Mouse (Mus musculus): ENCODE results near the gene Dlat.

The Dlat gene

DNA sequence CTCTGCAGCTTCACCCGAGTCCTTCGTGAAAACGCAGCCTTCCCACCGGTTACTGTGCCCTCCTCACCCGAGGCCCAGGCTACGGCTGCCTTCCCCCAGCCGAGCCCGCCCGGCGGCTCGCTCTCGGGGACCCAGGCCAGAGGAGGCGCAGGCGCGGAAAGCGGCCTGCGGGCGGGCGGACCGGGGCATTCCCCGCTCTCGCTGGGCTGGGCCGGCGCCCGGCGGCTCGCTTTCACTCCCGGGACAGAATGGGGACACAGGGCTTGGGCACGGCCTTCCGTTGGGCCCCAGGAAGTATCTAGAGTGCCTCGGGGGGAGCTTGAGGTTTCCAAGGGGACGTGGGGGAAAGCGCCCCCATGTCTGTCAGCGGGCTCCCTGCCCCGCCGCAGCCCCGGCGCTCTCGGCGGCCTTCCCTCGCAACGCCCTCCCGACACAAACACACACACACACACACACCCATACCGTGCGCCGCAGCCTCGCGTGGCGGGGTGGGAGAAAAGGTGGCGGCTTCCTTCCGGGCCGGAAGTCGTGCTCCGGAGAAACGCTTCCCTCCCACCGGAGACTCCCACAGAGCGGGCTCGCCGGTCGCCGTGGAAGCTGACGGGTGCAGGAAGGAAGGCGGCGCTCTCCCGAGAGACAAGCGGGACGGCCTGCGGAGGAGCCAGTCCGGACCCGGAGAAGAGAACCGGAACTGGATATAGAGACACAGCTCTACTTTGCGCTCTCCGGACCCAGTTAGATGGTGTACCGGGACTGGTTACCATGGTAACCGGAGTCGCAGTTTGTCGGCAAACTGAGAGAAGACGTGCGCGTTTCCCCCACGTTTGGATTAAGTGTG, 42.6 kb downstream of the Dlat start, which contains the start of the genes Pih1d2 and Nkapd1:
Pih1d2 (plus strand) TSS at position 556 of the 838 bp plus-strand sequence.
Nkapd1 (minus strand) TSS at position 699 of the 838 bp plus-strand sequence.
- ChIA-PET POLR2A (interaction anchor here (0.6 to 2.8 kb wide), 34 partner anchors 9 to 1487 kb away, joined by 3 to 26 read pairs (median 4); partner anchors contain the start of genes Sdhd (in 4 of the 4), Timm8b (in 4 of the 4), Dlat (in 2 of the 4) and Dixdc1 (in 1 of the 4)), CTCF (interaction anchor here in 2 of 4 experiments (0.5 to 1.0 kb wide), 4 partner anchors 30 to 306 kb away, joined by 3 to 5 read pairs (median 4); partner anchors contain the start of gene Pts (in 1 of the 2))

DNA sequence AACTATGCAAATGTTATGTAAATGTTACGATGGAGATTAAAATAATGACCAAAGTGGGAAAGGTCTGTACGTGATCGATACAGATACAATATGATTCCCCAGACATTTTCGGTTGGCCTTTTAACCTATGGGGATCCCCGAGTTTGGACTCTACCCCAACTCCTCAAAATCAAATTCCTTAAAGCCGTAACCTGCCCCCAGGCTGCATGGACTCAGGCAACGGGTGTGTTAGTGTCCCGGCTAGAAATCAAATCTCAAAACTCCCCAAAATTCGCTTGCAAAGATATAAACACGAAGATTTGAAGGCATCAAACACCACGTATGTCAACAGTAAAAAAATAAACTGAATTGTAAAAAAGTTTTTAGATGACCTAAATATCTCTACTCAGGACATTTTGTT, 43.4 kb downstream of the Dlat start:
- CTCF ChIA-PET: interaction anchor here in 1 of 4 experiments (1.0 kb wide), 1 partner anchor 31 kb away, joined by 3 read pairs; no protein-coding TSS in a partner anchor
- POLR2A ChIA-PET: interaction anchor here in 2 of 4 experiments (0.7 to 2.8 kb wide), 13 partner anchors 8 to 123 kb away, joined by 3 to 26 read pairs (median 5); partner anchors contain the start of genes Dlat (in 2 of the 2), Sdhd (in 2 of the 2), Timm8b (in 2 of the 2) and Dixdc1 (in 1 of the 2)

DNA sequence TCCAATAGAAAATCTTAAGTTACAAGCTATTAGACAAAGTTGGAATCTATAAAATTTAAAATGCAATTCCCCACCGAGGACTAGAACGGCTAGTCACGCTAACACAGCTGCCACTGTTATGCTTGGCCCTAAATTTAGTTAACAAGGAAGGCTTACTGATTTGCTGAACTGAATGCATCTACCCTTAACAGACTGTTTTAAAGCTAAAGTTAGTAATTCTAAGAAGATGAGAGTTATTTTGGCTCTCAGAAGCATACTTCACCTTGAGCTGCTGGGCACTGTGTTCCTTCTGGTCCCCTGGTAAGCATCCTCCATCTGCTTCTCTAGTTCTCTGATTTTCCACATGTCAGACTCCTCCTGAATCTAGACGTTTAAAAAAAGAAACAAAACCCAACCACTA, 47.5 kb downstream of the Dlat start:
- CTCF ChIA-PET: no interaction called here

DNA sequence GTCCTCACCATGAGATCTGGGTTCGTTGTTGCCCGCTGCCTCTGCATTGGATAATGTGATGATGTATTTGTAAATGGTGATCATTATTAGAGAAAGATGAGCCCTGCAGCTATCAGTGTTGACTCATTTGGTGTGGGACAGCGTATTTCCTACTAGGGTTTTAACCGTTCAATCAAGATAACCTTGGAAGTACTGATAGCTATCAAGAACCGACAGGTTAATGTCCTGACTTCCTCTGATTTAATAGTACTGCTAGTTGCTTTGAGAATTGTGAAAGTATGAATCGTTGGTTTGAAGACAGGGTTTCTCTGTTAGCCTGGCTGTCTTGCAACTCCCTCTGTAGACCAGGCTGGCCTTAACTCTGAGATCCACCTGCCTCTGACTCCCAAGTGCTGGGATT, 55.2 kb downstream of the Dlat start:
- ChIA-PET CTCF (interaction anchor here in 2 of 4 experiments (0.6 to 1.7 kb wide), 4 partner anchors 11 to 123 kb away, joined by 3 to 11 read pairs (median 6); partner anchors contain the start of gene Pts (in 1 of the 2)), POLR2A (interaction anchor here in 3 of 4 experiments (0.7 to 4.0 kb wide), 35 partner anchors 9 to 499 kb away, joined by 3 to 26 read pairs (median 4); partner anchors contain the start of genes Nkapd1 (in 3 of the 3), Pih1d2 (in 3 of the 3), Pts (in 3 of the 3) and Dlat (in 2 of the 3))

More for the DNA sequence above, 47.5 kb downstream of the Dlat start:
- POLR2A ChIA-PET: interaction anchor here in 2 of 4 experiments (1.0 to 2.6 kb wide), 3 partner anchors 8 to 10 kb away, joined by 3 to 14 read pairs (median 6); partner anchors contain the start of genes Sdhd (in 2 of the 2) and Timm8b (in 2 of the 2)

DNA sequence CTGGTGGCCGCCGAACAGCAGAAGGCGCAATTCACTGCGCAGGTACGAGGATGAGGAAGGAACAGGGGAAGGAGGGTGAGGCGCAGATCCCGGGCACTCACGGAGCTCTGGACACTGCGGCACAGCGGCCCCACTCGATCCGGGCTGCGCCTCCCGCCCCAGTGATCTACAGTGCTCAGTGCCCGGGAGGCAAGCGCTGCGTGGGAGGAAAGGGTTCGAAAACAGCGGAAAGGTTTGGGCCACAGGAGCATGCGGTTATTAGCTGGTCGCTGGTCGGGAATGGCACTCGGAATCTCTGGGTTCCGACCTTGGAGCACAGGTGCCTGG, 55.6 kb downstream of the Dlat start:
- ChIA-PET POLR2A (interaction anchor here (0.5 to 4.0 kb wide), 53 partner anchors 8 to 961 kb away, joined by 3 to 26 read pairs (median 3); partner anchors contain the start of genes Nkapd1 (in 4 of the 4), Pih1d2 (in 4 of the 4), Pts (in 3 of the 4) and Dlat (in 2 of the 4)), CTCF (interaction anchor here (0.6 to 1.7 kb wide), 7 partner anchors 11 to 123 kb away, joined by 3 to 11 read pairs (median 4); partner anchors contain the start of gene Pts (in 2 of the 4))

DNA sequence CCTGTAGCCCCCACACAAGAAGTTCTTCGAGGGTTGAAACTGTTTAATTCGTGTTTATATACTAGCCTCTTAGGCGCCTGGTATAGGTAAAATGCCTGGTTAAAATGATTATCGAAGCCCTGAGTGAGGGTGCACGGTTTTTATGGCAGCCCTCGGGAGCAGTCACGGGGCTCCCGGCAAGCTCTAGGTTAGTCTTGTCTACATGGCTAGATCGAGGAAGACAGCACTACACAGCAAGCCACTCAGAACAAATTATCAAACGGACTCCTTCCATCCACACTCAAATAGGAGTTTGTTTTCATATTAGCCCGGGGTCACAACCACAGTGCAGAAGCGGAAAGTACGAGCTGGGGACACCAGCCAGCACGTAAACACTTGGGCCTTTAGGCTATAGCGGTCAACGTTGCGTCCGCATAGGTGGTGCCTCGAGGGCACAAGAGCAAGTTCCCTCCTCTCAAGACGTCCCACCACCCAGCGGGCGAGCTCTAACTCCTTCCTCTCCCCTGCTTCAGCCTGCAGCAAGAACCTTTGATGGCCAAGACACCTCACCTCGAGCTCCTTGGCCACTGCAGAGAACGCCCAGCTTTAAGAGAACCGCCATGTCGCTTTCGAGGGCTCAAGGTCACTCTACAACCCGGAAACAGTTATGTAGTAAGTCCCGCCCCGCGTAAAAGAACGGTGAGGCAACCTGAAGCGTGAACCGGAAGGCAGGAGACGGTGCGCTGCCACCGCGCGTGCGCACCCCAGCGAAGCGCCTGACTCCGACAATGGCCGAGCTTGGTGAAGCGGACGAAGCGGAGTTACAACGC, 56.2 kb downstream of the Dlat start, which contains the start of the genes Sdhd and Timm8b:
Sdhd (minus strand) TSS at position 624 of the 809 bp plus-strand sequence.
Timm8b (plus strand) TSS at position 722 of the 809 bp plus-strand sequence.
- ChIA-PET CTCF (interaction anchor here in 3 of 4 experiments (0.6 to 1.7 kb wide), 5 partner anchors 11 to 124 kb away, joined by 3 to 11 read pairs (median 4); partner anchors contain the start of gene Pts (in 2 of the 3)), POLR2A (interaction anchor here (0.5 to 4.0 kb wide), 59 partner anchors 8 to 961 kb away, joined by 3 to 26 read pairs (median 3); partner anchors contain the start of genes Nkapd1 (in 4 of the 4), Pih1d2 (in 4 of the 4), Pts (in 3 of the 4) and Dlat (in 2 of the 4))

DNA sequence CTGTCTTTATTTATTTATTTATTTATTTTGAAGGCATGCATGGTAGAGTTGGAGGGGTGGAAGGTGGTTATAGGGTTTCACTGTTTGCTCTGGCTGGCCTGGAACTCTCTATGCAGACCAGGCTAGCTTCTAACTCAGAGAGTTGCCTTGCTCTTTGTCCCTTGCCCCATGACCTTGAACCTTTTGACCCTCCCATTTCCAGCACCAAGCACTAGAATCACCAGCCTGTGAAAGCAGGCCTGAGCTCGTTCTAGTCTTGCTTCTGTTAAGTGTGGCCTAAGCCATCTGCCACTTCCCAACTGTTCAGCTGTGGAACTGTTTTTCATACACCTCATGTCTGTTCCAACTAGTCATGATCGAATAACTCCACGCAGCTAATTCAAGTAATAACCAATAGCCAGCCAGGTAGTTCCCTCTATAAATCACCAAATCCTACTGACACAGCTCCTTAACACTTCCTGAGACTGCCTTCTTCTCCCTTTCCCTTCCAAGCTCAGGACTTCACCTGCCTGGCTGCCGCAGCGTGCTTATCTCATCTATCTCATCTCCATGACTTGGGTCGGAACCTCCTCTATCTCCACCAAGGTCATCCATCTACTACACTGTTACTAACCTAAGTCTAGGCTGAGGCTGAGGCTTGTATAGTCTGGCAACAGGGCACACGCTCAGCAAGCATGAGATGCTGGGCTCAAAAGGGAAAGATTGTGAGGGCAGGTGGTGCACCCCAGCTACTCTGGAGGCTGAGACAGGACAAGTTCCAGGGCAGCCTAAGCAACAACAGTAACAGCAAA, 57.3 kb downstream of the Dlat start:
- CTCF ChIA-PET: interaction anchor here in 2 of 4 experiments (1.1 to 1.2 kb wide), 2 partner anchors 23 to 74 kb away, joined by 3 read pairs; partner anchors contain the start of gene Pts (in 1 of the 2)
- POLR2A ChIA-PET: interaction anchor here in 3 of 4 experiments (0.8 to 4.0 kb wide), 21 partner anchors 8 to 166 kb away, joined by 3 to 20 read pairs (median 4); partner anchors contain the start of genes Pts (in 3 of the 3), Nkapd1 (in 2 of the 3), Pih1d2 (in 2 of the 3) and Bco2 (in 1 of the 3)

DNA sequence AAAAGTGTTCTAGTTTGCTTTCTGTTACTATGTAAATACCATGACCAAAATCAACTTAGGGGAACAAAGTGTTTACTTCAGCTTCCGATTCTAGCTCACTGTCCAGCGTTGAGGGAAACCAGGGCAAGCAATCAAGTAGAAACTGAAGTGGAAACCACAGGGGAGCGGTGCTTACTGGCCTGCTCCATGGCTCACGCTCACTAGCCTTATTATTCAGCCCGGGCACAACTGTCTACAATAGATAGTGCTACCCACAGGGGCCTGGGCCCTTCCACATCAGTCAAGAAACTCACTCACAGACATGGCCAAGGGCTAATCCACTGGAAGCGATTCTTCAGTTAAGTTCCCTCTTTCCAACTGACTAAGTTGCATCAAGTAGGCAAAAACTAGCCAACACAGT, 58.0 kb downstream of the Dlat start:
- ChIA-PET CTCF (interaction anchor here in 2 of 4 experiments (1.1 to 1.2 kb wide), 2 partner anchors 22 to 73 kb away, joined by 3 read pairs; partner anchors contain the start of gene Pts (in 1 of the 2)), POLR2A (interaction anchor here in 2 of 4 experiments (0.7 to 4.0 kb wide), 15 partner anchors 8 to 166 kb away, joined by 3 to 20 read pairs (median 4); partner anchors contain the start of genes Nkapd1 (in 2 of the 2), Pih1d2 (in 2 of the 2), Bco2 (in 1 of the 2) and Dlat (in 1 of the 2))

DNA sequence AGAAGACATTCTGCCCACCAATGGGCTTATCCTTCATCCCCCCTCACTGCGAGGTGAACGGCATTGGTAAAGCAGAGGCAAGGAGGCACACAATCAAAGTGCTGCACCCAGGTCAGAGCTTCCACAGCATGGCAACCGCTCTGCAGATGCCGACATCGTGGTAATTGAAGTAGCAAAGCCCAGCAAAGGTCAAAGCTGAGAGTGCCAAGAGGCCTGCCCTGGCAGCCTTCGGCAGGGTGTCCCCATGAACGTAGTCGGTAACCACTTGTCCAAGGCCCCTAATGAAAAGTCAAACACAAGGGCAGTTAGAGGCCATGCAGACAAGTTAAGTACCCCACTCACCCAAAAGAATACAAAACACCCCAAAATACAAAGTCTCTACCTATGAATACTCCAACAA, 62.6 kb downstream of the Dlat start:
- ChIA-PET POLR2A (no interaction called here), CTCF (interaction anchor here in 1 of 4 experiments (0.8 kb wide), 1 partner anchor 145 kb away, joined by 3 read pairs; no protein-coding TSS in a partner anchor)

DNA sequence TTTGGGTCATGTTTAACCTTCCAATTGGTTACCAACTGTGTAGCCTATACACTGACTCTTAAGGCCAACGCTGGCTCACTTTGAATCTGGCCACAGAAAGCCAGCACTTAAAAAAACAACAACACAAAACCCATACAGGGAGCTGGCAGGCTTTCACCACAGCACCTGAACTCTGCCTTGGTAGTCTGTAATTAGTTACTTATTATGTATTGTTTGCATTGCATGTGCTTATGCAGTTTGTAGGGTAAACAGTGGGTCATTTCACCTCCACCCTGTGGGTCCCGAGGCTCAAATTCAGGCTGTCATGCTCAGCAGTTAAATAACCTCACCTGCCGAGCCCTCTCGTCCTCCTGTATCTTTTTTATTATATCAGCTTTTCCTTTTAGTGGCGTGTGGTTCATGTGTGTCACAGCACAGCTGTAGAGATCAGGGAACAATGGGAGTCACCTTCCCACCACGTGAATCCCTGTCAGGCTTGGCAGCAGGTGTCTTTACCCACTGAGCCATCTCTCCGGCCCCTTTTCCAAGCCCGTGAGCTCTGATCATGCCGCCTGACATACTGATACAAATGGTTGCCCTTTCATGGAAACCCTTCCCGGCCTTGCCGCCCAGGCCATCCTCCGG, 64.7 kb downstream of the Dlat start:
- CTCF ChIA-PET: interaction anchor here (0.7 to 3.1 kb wide), 9 partner anchors 11 to 262 kb away, joined by 3 to 11 read pairs (median 3); no protein-coding TSS in a partner anchor
- POLR2A ChIA-PET: interaction anchor here in 3 of 4 experiments (0.5 to 2.8 kb wide), 8 partner anchors 8 to 78 kb away, joined by 3 to 26 read pairs (median 5); partner anchors contain the start of genes Sdhd (in 3 of the 3), Timm8b (in 2 of the 3) and Pts (in 1 of the 3)

DNA sequence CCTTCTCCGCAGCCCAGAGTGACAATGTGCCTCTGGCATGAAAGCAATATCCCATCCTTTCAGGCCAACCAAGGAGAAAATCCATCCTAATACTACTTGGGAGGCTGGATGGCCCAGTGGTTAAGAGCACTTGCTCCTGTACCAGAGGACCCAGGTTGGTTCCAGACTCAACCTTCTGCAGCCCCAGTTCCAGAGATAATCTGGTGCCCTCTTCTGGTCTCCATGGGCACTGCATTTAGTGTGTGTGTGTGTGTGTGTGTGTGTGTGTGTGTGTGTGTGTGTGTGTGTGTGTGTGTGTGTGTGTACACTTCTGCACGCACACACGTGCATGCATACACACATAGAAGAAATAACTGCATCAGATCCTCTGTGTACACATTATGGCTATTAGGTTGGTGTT, 66.0 kb downstream of the Dlat start:
- ChIA-PET CTCF (interaction anchor here in 3 of 4 experiments (0.6 to 3.1 kb wide), 9 partner anchors 11 to 260 kb away, joined by 3 to 11 read pairs (median 4); partner anchors contain the start of gene Pts (in 2 of the 3)), POLR2A (interaction anchor here in 2 of 4 experiments (1.0 to 2.8 kb wide), 7 partner anchors 8 to 65 kb away, joined by 3 to 26 read pairs (median 3); partner anchors contain the start of genes Sdhd (in 2 of the 2), Timm8b (in 2 of the 2) and Pts (in 1 of the 2))

DNA sequence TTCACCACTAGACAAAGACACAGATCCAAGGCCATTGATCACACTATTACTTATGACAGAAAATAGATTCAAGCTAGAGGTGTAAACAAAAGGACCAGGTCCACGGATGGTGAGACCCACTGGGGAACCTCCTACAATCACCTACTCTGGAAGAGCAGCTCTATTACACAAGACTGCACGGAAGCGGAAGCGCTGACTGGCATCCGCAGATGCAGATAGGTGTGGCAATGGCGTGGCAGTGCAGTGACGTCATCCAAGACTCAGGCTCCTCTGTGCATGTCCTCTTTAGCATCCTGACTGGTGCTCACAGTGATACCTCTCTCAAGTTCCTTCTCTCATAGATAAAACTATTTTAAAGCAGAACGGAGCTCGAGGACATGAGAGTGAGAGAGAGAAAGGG, 66.6 kb downstream of the Dlat start:
- POLR2A ChIA-PET: interaction anchor here in 2 of 4 experiments (0.5 to 1.3 kb wide), 3 partner anchors 9 to 182 kb away, joined by 3 read pairs; partner anchors contain the start of genes Sdhd (in 1 of the 2) and Timm8b (in 1 of the 2)
- CTCF ChIA-PET: interaction anchor here in 3 of 4 experiments (0.6 to 3.1 kb wide), 7 partner anchors 10 to 149 kb away, joined by 3 to 11 read pairs (median 4); partner anchors contain the start of genes Pts (in 1 of the 3), Sdhd (in 1 of the 3) and Timm8b (in 1 of the 3)

DNA sequence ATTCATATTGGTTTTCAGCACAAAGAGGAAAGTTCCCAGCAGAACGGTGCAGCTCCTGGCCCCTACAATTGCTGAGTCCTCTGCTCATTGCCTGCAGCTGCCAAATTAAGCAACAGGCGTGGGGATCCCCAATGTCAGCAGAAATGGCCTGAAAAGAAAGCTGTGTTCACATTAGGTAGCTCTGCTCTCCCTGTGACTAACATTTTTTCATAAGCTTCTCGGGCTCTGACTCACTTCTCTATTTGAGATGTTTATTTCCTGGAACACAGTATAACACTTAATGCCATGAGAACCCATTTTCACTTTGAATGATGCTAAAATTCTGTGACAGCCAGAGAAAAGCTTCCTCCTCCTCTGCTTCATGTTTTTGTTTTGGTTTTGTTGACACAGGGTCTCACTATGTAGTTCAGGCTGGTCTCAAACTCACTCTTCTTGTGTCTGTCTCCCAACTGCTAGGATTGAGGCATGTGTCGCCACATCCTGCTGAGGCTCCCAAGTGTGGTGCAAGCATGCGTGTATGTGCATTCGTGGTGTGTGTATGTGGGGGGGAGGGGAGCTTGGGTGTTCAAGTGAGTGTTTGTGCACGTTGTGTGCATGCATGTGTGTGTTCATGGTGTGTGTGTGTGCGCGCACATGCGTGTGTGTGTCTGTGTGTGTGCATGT, 68.6 kb downstream of the Dlat start:
- POLR2A ChIA-PET: interaction anchor here in 1 of 4 experiments (1.0 to 1.4 kb wide), 3 partner anchors 11 to 14 kb away, joined by 3 to 5 read pairs (median 3); partner anchors contain the start of genes Sdhd and Timm8b
- CTCF ChIA-PET: interaction anchor here in 2 of 4 experiments (0.6 to 1.5 kb wide), 3 partner anchors 63 to 128 kb away, joined by 3 to 5 read pairs (median 3); partner anchors contain the start of gene Pts (in 1 of the 2)

DNA sequence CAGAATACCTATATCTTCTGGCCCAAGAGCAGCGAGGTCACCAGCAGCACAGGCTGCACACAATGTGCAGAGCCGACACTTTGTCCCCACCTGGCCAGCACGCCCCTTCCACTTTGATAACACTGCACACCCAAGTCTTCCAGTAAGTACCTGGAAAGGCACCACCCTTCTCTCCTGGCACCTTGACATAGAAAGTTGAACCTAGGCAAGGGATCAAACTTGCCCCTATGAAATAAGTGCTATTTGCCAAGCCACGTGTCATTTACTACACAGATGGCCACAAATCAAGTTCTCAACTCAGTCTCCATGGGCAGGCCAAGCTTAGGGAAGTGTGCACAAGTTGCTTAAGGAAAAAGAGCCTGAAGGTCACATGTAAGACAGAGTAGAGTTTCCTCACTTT, 72.6 kb downstream of the Dlat start:
- CTCF ChIA-PET: interaction anchor here in 1 of 4 experiments (1.1 kb wide), 1 partner anchor 143 kb away, joined by 3 read pairs; no protein-coding TSS in a partner anchor
- POLR2A ChIA-PET: no interaction called here
